Mouse (Mus musculus): ENCODE results near the gene Slc22a21. TPM values are rescaled to one million over a fixed set of nuclear protein-coding genes. Genes with fewer than 3 reads are reported as not detected.
"Not testable (repeated sequence)": the region's sequence is repeated elsewhere in the genome, so short reads cannot be mapped to it uniquely, and the experiment has no call there.

Gene Slc22a21
- total RNA-seq, 2 experiments from 2014 or later, result 2.1 to 2.2 TPM

DNA sequence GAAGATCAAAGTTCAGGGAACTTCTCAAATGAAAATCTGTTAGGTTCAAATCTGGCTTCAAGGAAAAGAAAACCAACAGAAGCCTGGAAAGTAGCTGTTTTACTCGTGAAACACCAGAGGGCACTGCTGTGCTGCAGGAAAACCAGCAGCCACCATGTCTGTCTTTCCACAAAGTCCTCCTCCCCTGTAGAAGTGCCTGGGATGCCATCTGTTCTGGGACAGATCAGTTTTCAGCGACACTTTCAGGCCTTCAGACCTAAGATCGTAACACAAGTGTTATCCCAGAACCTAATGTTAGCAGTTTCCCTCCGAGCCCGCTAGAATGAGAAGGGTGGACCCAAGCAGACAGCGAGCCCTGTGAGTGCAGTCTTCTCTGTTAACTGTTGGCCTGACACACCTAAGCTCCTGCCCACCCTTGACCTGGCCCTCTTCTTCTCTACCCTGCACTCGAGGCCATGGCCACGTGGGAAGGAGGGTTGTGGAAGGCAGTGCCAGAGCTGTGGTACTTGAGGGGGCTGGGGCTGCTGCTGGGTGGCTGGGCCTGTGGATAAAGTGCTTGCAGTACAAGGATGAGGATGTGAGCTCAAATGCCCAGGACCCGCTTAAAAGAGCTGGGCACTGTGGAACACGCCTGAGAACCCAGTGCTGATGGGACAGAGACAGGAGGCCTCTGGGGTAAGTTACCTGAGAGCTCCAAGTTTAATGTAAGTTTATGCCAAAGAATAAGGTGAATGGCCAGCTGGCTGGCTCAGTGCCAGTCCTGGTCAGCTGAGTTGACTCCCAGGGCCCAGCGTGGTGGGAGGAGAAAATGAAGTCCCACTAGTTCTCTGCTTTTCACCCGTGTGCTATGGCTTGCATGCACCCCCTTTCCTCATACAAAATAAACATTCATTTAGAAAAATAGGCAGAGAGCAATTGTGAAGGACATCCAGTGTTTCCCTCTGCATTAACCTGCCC, 22.9 kb upstream of the Slc22a21 start:
- peak; percentile 65 to 85 for DNase-seq
- intact Hi-C loops (cut with DNase I), result loop anchor here (1.0 to 10.0 kb wide), 5 partner anchors 26 to 532 kb away; partner anchors contain the start of gene Slc22a4

DNA sequence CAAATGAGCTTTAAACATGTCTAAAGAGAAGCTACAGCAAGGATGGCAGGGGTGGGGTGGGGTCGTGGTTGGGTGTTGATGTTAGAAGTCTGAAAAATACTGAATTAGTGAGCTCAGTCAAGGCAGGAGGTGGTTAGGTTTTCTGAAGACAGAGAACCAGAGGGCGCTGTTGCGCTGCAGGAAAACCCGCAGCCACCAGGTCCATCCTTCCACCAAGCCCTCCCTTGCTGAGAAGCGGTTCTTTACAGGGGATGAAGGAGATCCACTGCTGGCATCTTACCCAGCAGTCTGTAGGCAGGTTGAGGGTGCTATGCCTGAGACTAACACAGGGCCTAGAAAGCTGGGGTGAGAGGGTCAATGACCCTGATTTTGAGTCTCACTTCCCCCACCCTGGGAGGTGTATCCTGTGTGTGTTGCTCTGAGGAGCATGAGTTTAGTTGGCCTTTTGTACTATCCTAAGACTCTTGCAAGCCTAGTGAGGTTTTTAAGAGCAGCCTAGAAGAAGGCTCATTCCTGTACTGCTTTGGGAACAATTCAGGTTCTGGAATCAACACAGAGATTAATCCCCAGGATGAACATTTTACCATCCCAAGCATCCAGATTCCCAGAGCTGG, 22.1 kb upstream of the Slc22a21 start:
- intact Hi-C loops (cut with DNase I), result loop anchor here (1.0 to 10.0 kb wide), 5 partner anchors 27 to 533 kb away; partner anchors contain the start of gene Slc22a4
- peak; percentile 61 to 74 for DNase-seq

DNA sequence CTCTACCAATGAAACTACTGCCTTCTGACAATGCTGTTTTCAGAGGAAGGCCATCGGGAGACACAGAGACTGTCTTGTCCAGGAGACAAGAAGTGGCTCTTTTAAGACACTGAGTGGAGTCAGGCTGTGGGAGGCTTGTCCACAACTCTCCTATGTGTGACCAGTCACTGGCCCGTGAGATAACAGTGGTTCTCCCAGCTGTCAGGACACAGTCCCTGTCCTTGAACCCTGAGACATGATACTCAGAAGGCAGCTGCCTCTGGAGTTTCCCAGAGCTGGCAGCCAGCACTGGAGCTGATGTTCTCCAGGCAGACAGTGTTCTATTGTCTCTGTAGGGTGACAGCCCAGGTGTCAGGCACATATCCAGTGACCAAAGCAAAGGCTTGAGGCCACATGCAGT, 17.5 kb upstream of the Slc22a21 start:
- no peak for DNase-seq
- intact Hi-C loops (cut with DNase I), result no loop called here

DNA sequence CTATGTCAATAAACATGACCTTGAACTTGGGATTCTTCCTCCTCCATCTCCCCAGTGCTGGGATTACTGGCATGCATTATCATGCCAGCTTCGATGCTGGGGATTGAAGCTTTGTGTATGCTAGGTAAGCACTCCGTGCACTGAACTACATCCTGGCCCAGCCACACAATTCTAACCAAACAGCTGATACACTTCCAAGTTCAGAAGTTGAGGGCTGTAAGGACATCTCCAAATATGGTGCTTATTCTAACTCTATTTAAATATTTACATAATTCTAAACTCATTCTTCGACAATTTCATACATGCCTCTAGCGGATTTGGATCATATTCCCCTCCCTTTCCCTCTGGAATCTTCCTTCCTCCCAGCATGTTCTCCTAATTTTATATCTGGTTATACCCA, 12.1 kb upstream of the Slc22a21 start:
- intact Hi-C loops (cut with DNase I), result no loop called here
- DNase-seq, result no peak

DNA sequence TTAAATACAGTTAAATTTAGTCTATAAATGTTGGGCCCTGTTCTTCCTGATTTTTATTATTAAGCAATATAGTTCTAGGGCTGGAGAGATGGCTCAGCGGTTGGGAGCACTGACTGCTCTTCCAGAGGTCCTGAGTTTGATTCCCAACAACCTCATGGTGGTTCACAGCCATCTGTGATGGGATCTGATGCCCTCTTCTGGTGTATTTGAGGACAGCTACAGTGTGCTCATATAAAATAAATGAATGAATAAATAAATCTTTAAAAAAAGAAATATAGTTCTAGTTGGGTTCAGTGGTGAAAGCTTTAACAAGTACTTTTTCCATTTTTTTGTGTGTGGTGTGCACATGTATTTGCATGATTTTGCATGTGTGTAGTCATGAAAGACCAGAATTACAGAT, 9.1 kb upstream of the Slc22a21 start:
- intact Hi-C loops (cut with DNase I), result loop anchor here (5.0 kb wide), 1 partner anchor 57 kb away; no protein-coding TSS in a partner anchor
- DNase-seq, result no peak

DNA sequence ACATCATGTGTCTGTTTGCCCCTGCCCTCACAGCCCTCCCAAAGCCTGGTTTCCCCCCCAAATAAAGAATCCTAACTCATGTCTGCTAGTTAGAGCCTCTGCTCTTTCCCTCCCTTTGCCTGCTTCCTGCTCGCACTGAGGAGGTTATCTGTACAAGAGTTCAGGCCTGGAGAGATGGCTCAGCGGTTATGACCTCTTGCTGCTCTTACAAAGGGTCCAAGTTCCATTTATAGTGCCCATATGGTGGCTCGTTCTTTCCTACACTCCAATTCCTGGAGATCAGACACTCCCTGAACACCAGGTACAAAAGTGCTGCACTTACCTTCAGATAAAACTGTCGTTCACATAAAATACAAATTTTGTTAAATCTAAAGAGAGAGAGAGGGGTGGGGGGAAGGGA, 7.9 kb upstream of the Slc22a21 start:
- DNase-seq, result no peak
- intact Hi-C loops (cut with DNase I), result loop anchor here (5.0 kb wide), 1 partner anchor 56 kb away; no protein-coding TSS in a partner anchor

DNA sequence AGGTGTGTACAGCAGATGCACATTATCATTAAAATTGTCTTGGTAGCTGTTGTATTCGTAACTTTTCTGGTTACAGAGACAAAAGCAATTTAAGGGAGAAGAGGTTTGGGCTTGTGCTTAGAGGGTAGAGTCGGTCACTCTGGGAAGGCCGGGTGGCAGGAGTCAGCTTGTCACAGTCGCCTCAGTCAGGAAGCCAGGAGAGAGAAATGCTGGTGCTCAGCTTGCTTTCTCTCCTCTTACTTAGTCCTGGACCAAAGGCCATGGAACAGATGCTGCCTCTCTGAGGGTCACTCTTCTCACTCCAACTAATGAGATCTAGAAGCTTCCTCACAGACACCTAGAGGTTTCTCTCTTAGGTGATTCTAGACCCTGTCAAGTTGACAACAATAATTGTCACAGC, 1.3 kb upstream of the Slc22a21 start:
- intact Hi-C loops (cut with DNase I), result no loop called here

DNA sequence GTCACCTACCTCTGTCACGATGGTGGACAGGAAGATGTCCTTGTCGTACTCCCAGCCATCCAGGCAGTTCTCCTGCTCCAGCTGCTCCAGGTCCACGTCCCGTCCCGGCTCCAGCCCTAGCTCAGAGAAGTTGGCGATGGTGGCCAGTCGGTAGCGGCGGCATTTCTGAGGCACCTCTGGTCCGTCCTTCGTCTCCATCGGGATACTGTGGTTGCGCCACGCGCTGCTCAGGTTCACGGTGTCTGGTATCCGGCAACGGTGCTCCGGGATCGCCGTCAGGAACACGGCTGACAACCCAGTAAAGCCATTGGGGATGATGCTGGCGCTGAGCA, 710 bp downstream of the Slc22a21 start:
- intact Hi-C loops (cut with DNase I), result loop anchor here (5.0 kb wide), 1 partner anchor 237 kb away; no protein-coding TSS in a partner anchor
- DNase-seq, result not testable (repeated sequence)

More for the DNA sequence above, 1.3 kb upstream of the Slc22a21 start:
- no peak for DNase-seq

DNA sequence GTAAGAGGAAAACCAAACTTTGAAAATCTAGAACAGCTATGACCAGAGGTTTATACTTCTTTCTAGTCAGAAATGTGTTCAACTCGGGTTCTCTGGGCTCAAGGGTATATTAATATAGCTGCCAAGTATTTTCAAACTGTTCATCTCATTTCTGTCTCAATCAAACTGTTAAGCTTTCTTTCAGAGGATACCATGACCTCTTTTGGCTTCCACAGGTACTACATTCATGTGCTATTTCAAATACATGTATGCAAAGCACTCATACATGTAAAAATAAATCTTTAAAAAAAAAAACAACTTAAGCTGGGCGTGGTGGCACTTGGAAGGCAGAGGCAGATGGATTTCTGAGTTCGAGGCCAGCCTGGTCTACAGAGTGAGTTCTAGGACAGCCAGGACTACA, 2.5 kb downstream of the Slc22a21 start:
- intact Hi-C loops (cut with DNase I), result loop anchor here (1.0 to 5.0 kb wide), 2 partner anchors 87 to 235 kb away; no protein-coding TSS in a partner anchor
- DNase-seq, result no peak

DNA sequence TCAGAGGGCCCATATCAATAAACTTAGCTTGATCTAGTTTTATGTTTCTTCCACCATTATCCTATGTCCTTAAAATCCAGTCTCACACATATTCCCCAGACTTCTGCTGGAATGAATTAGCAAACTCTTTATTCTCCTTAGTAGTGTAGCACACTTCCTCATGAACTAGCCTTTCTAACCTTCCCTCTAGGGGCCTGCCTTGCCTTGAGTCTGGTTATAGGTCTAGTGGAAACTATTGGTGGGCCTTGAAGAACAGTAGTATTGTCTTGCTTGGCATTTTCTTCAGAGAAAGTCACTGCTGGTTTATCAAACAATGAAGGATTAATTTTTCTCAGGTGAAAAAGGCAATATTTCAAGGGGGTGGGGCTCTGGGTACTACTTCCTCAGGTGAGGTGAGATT, 4.6 kb downstream of the Slc22a21 start:
- DNase-seq, result no peak
- intact Hi-C loops (cut with DNase I), result loop anchor here (5.0 kb wide), 1 partner anchor 233 kb away; no protein-coding TSS in a partner anchor

DNA sequence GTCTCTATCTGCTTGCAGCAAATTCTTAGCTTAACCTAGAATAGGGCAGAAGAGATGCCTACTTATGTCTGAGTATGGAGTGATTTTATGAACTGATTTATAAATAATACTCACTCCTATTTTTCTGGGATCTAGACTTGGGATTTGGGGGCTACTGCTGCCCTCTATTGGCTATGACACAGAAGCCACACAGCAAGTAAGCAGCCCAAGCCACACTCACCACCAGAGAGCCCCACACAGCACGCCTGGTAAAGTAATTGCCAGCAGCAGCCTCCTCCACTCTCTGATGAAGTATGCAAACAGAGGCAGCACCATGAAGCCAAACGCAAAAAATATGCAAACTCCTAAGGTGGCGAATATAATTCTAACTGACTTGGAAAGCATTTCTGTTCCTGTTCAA, 21.1 kb downstream of the Slc22a21 start:
- peak in 1 of 2 experiments; percentile 10 for DNase-seq
- intact Hi-C loops (cut with DNase I), result no loop called here

DNA sequence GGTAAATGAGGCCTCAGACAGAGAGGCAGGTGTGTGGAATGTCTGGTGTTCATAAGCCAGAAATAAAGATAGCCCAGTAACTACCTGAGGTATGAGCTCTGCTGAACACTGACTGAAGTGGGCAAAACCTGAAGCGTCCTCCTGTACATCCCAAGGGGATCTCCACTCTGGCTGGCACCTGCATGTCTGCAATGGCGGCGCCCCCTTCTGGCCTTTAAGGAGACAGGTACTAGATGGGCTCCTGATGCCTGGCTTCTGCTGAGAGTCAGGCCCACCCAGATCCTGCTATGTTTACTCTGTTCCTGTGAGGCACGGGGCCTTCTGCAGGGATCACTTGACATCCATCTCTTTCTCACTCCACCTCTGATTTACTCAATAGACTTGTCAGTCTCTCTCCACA, 22.0 kb downstream of the Slc22a21 start:
- intact Hi-C loops (cut with DNase I), result not testable (repeated sequence)
- DNase-seq, result peak in 1 of 2 experiments; percentile 15

DNA sequence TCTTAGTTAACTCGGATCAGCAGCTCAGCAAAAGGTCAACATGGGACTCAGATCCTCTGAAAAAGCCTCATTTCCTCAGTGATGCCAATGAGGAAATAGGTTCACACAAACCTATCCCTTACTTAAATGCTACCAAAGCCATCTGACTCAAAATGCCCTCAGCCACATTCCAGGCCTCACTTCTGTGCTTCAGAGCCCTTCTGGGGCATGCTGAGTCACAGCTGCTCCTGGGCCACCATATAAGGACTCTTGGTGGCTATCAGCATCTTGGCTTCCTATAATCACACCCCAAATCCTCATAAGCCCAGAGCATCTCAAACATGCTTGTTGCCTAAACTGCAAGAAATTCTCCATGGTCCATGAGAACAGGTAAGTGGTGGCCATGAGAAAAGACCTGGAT, 23.5 kb downstream of the Slc22a21 start:
- intact Hi-C loops (cut with DNase I), result no loop called here
- no peak for DNase-seq

DNA sequence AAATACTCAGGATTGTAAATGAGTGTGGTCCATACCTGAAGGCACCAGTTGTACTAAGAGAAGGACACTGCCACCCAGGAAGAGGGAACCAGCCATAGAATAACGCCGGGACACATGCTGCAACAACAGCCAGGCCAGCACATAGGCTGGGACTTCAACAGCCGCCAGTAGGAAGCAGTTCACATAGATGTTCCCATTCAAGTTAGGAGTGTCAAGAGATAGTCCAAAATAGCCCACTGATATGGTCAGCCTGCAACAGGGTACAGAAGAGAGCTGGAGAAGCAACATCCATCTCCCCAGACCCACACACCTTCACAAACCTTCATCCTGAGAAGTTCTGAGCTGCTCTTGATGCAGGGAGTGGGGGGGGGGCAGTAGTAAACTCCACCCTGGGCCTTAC, 25.5 kb downstream of the Slc22a21 start:
- intact Hi-C loops (cut with DNase I), result loop anchor here (5.0 kb wide), 1 partner anchor 87 kb away; no protein-coding TSS in a partner anchor

DNA sequence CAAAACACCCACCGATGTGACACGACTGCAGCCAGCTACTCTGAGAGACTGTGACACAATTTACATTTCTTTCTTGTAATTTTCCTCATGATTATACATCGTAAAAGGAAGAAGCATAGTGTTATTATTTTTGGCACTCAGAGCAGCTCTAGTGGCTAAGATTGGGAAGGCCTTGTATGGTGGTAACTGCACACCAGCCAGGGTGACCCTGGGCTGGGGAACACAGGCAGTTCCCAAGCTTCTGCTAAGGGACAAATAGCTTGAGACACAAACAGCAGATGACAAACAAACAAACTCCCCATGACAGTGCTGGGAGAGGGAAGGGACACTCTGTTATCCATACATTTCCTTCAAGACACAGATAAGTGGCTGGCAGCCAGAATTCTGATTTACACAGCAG, 30.0 kb downstream of the Slc22a21 start:
- intact Hi-C loops (cut with DNase I), result loop anchor here (5.0 kb wide), 1 partner anchor 83 kb away; no protein-coding TSS in a partner anchor
- DNase-seq, result peak; percentile 11 to 22

More for the DNA sequence above, 25.5 kb downstream of the Slc22a21 start:
- DNase-seq, result no peak

DNA sequence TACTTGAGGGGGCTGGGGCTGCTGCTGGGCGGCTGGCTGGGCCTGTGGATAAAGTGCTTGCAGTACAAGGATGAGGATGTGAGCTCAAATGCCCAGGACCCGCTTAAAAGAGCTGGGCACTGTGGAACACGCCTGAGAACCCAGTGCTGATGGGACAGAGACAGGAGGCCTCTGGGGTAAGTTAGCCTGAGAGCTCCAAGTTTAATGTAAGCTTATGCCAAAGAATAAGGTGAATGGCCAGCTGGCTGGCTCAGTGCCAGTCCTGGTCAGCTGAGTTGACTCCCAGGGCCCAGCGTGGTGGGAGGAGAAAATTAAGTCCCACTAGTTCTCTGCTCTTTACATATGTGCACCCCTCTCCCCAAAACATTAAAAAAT, 48.2 kb downstream of the Slc22a21 start:
- DNase-seq, result not testable (repeated sequence)
- intact Hi-C loops (cut with DNase I), result loop anchor here (2.0 to 5.0 kb wide), 4 partner anchors 55 to 325 kb away; no protein-coding TSS in a partner anchor

DNA sequence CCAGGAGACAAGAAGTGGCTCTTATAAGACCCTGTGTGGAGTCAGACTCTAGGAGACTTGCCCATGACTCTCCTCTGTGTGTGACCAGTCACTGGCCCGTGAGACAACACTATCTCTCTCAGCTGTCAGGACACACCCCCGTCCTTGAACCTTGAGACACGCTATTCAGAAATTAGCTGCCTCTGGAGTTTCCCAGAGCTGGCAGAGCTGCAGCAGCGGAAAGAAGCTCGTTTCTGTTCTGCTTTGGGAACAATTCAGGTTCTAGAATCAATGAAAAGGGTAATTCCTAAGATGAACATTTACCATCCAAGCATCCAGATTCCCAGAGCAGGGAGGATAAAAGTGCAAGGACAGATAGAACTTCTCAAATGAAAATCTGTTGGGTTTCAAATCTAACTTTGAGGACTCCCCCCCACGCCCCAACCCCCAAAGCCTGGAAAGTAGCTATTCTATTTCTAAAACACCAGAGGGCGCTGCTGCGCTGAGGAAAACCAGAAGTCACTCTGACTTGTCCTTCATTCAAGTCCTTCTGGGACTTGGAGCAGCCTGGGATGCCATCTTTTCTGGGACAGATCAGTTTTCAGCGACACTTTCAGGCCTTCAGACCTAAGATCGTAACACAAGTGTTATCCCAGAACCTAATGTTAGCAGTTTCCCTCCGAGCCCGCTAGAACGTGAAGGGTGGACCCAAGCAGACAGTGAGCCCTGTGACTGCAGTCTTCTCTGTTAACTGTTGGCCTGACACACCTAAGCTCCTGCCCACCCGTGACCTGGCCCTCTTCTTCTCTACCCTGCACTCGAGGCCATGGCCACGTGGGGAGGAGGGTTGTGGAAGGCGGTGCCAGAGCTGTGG, 48.8 kb downstream of the Slc22a21 start:
- DNase-seq, result peak; percentile 65 to 81

DNA sequence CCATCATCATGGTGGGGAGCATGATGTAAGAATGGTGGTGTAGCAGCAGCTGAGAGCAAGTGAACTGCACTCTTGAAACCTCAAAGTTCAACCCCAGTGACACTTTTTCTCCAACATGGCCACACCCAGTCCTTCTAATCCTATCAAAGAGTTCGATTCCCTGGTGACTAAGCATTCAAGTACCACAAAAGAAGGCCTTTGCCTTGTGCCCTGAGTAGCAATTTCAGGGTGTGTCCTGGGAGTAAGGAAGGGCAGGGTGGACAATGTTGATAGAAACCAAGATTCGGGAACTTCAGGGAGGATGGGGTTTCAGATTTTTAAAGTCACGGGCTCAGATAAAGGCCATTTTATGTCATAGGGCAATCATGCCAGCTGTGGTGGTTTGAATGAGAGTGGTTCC, 50.4 kb downstream of the Slc22a21 start:
- intact Hi-C loops (cut with DNase I), result loop anchor here (2.0 to 5.0 kb wide), 4 partner anchors 58 to 328 kb away; no protein-coding TSS in a partner anchor
- no peak for DNase-seq

More for the DNA sequence above, 48.8 kb downstream of the Slc22a21 start:
- intact Hi-C loops (cut with DNase I), result loop anchor here (2.0 to 5.0 kb wide), 4 partner anchors 56 to 326 kb away; no protein-coding TSS in a partner anchor

DNA sequence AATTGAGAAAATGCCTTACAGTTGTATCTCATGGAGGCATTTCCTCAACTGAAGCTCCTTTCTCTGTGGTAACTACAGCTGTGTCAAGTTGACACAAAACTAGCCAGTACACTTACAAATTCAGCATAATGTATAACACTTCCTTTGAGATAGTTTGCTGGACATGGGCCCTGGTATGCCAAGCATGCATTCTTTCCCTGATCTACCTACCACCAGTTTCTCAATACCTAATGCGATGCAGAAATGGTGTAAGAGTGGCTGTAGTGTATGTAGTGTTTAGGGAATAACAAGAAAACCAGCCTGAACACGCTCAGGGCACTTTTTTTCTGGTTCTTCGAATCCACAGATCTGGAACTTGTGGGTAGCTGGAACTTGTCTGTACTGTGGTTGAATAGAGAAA, 51.5 kb downstream of the Slc22a21 start:
- no peak for DNase-seq
- intact Hi-C loops (cut with DNase I), result no loop called here

DNA sequence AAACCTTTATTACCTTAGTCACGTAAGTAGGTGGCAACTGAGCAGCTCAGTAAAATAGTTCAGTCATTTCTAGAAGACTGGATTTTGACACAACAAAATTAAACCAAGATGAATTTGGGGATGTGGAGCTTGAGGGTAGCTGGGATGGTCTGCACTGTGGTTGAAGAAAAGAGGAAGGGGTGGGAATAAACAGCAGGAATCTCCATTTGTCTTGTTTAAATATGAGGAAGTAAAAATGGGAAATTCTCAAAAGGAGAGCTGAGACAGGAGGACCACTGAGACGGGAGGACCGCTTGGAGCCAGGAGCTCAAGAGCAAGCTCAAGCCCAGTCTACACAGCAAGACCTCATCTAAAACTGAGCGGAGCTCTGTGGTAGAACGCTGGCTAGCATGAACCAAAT, 53.8 kb downstream of the Slc22a21 start:
- intact Hi-C loops (cut with DNase I), result no loop called here
- no peak for DNase-seq
